ENCODE assay signal across 7 mouse cellular contexts in the genomic region with DNA sequence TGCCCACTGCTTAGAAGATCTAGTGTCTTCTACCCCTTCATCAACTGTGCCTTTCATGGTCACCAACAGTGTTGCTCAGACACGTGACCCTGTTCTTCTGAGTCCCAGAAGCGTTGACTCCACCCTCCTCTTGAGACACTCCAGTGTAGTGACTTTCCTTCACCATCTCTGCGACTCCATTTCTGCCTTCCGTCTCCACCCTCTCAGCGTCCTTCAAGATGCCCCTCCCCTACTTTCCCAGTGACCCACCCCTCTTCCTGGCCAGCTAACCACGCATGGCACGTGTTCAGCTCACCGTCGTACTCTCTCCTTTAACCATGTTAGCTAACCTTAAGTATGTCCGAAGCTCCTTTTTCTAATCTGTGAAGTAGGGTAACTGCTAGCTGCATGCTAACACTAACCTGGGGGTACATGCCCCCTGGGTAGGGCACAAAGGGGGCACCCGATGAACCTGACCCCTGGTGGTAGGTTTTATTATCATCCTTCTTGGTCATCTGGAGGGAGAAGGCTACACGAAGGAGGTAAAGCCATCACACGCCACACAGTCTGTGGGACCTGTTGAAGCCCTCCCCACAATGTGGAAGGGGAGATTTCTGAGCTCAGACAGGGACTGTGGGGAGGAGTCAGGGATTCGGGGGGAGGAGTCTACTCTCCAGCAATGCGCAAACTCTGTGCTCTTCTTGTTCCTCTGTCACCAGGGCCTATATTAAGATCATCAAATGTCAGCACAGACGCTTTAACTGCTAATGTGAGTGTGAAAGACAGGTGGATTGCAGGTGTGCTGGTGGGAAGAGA.
DNase-seq lines count a peak whose midpoint lies in the region; ATAC-seq and TF ChIP-seq lines count a peak whose summit lies in the region.

No protein-coding gene starts in this region.

- H3K27me3 ChIP-seq in thymus, adult 2 months (ENCODE audit: control insufficient read depth, insufficient read depth, low read length), result no peaks in the 10 kb centered on the region
- peaks cover 17% of the 10 kb centered on the region for H3K27me3 ChIP-seq in forebrain, embryonic 13.5 days
- H3K27me3 ChIP-seq in lung, embryonic 15.5 days, result no peaks in the 10 kb centered on the region

- no peak for TF ChIP-seq POLR2A in thymus, adult 2 months (IDR thresholded peaks at IDR 0.05; ENCODE audit: control insufficient read depth, extremely low read depth, insufficient read depth, low read length, poor library complexity)

- peak; percentile 55 for ATAC-seq in forebrain, embryonic 13.5 days
- ATAC-seq in lung, embryonic 15.5 days (ENCODE audit: borderline replicate concordance, extremely low read depth, low FRiP score, low TSS enrichment), result peak; percentile 24; the same call in 1 of the 2 replicates

- no peak for TF ChIP-seq CTCF in thymus, adult 2 months (IDR thresholded peaks at IDR 0.05; ENCODE audit: borderline replicate concordance, control insufficient read depth, extremely low read depth, insufficient read depth, low read length, poor library complexity)

- no peak overlapping the region for H3K4me2 ChIP-seq in forebrain, embryonic 13.5 days
- H3K4me2 ChIP-seq in lung, embryonic 15.5 days, result no peak overlapping the region; the same call in 1 of the 2 replicates

- no peak overlapping the region for H3K4me3 ChIP-seq in thymus, adult 2 months (ENCODE audit: control insufficient read depth, insufficient read depth, low read length)
- no peak overlapping the region for H3K4me3 ChIP-seq in forebrain, embryonic 13.5 days
- no peak overlapping the region for H3K4me3 ChIP-seq in lung, embryonic 15.5 days

- peak; percentile 28 for DNase-seq in thymus, adult 2 months
- no peak for DNase-seq in thymus, adult 18-20 months
- DNase-seq in right cerebral cortex, adult 18-20 months, result no peak
- no peak for DNase-seq in embryo, embryonic 9.5 days (ENCODE audit: extremely low spot score)
- DNase-seq in frontal cortex, postnatal 25 days (ENCODE audit: low spot score in 2 of 2), result no peak

- peak overlapping the region; percentile 2; the same call in 1 of the 2 replicates for H3K9ac ChIP-seq in forebrain, embryonic 13.5 days
- no peak overlapping the region for H3K9ac ChIP-seq in lung, embryonic 15.5 days

- no peaks in the 10 kb centered on the region; the same call in 1 of the 2 replicates for H3K9me3 ChIP-seq in forebrain, embryonic 13.5 days (replicated peaks)
- H3K9me3 ChIP-seq in lung, embryonic 15.5 days, result no peaks in the 10 kb centered on the region

- no peaks in the 10 kb centered on the region for H3K36me3 ChIP-seq in thymus, adult 2 months (ENCODE audit: control insufficient read depth, insufficient read depth, low read length)
- no peaks in the 10 kb centered on the region for H3K36me3 ChIP-seq in forebrain, embryonic 13.5 days (ENCODE audit: poor library complexity, severe bottlenecking)
- H3K36me3 ChIP-seq in lung, embryonic 15.5 days, result no peaks in the 10 kb centered on the region

- no peaks in the 10 kb centered on the region for H3K4me1 ChIP-seq in thymus, adult 2 months (replicated peaks; ENCODE audit: control insufficient read depth, insufficient read depth, low read length)
- H3K4me1 ChIP-seq in forebrain, embryonic 13.5 days, result peaks cover 34% of the 10 kb centered on the region
- H3K4me1 ChIP-seq in lung, embryonic 15.5 days, result peaks cover 28% of the 10 kb centered on the region

- no peak overlapping the region for H3K27ac ChIP-seq in thymus, adult 2 months (ENCODE audit: control insufficient read depth, insufficient read depth, low read length)
- H3K27ac ChIP-seq in forebrain, embryonic 13.5 days, result peak overlapping the region; percentile 27; the same call in 1 of the 2 replicates
- H3K27ac ChIP-seq in lung, embryonic 15.5 days, result peak overlapping the region; percentile 66

- 64% methylated on average over 16 of the region's 16 CpGs for WGBS in thymus, adult 2 months
- 77% methylated on average over 16 of the region's 16 CpGs for WGBS in forebrain, embryonic 13.5 days
- 57% methylated on average over 16 of the region's 16 CpGs for WGBS in lung, embryonic 15.5 days
